Mouse (Mus musculus) gastrocnemius, adult 2 months (tissue): Measurements from ENCODE around the gene Tbc1d10a. TPM values are rescaled to one million over a fixed set of nuclear protein-coding genes. Genes with fewer than 3 reads are reported as not detected.

Experiments used
- DNase-seq: peaks from one replicate; pipeline ENCODE4 v3.0.0; 2022
- H3K27ac ChIP-seq: fragments of 200-600 bp; 2 replicates; pipeline ENCODE4 v1.8.1; 2022; ENCODE audit warnings: mild to moderate bottlenecking
- H3K4me3 ChIP-seq: fragments of 200-600 bp; 2 replicates; pipeline ENCODE4 v1.8.1; 2022; ENCODE audit warnings: mild to moderate bottlenecking, moderate library complexity
- CTCF ChIP-seq: fragments of 200-600 bp; IDR thresholded peaks from 2 replicates; pipeline ENCODE4 v1.8.1; 2022; ENCODE audit warnings: antibody characterized with exemption, mild to moderate bottlenecking, moderate library complexity
- intact Hi-C: fragments of 180-260 bp; cut with DNase I; formaldehyde crosslinking; loops from one replicate; pipeline ENCODE4 v1.15.1; 2025
- total RNA-seq, 2 experiments: library from RNA; stranded (reverse); gene quantifications; 2 replicates each; pipeline ENCODE4 v1.2.3; 2021

Gene Tbc1d10a
- total RNA-seq, 2 experiments from 2014 or later: 3.1 to 5.2 TPM

- Histone ChIP-seq H3K4me3 (no peak overlapping the region), H3K27ac (no peak overlapping the region)
- TF ChIP-seq CTCF: no peak
- DNase-seq: no peak
- intact Hi-C loops: no loop called here
Measured at GRCm38 (mm10) chr11:4222046-4222950, 35.7 kb downstream of the Tbc1d10a start.

- intact Hi-C loops: no loop called here
- Histone ChIP-seq H3K4me3 (no peak overlapping the region), H3K27ac (no peak overlapping the region)
- DNase-seq: no peak
- TF ChIP-seq CTCF: no peak
Measured at GRCm38 (mm10) chr11:4223393-4224188, 37.0 kb downstream of the Tbc1d10a start.

- TF ChIP-seq CTCF: no peak
- Histone ChIP-seq H3K27ac (no peak overlapping the region), H3K4me3 (no peak overlapping the region)
- no peak for DNase-seq
- intact Hi-C loops: no loop called here
Measured at GRCm38 (mm10) chr11:4224223-4224622, 37.6 kb downstream of the Tbc1d10a start.

GRCm38 (mm10) chr11:4226569-4227325, 40.2 kb downstream of the Tbc1d10a start:
- no peak for DNase-seq
- Histone ChIP-seq H3K27ac (no peak overlapping the region), H3K4me3 (no peak overlapping the region)
- no peak for TF ChIP-seq CTCF
- intact Hi-C loops: no loop called here

DNA sequence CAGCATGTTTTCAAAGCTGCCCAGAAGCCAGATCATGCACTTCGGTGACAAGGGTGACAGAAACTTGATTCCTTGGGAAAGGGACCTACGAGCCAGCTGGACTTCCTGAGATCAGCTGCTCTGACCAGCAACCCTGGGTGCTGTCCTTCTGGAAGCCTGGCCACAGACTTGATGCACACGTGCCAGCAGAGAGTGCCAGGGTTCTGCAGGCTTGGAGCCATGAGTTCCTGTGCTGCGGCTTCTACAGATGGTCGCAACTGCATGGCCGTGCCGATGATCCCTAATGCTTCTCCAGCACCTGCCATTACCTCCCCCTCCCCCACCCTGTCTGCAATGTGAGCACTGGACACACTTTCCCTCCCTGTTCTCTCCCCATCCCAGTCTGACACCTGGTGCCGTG, 41.9 kb downstream of the Tbc1d10a start:
- peak; percentile 87 for DNase-seq
- no peak overlapping the region for H3K27ac ChIP-seq

GRCm38 (mm10) chr11:4229841-4230240, 43.3 kb downstream of the Tbc1d10a start:
- TF ChIP-seq CTCF: no peak
- H3K4me3 ChIP-seq: no peak overlapping the region

More for the DNA sequence above, 41.9 kb downstream of the Tbc1d10a start:
- TF ChIP-seq CTCF: no peak
- intact Hi-C loops: no loop called here
- no peak overlapping the region for H3K4me3 ChIP-seq

DNA sequence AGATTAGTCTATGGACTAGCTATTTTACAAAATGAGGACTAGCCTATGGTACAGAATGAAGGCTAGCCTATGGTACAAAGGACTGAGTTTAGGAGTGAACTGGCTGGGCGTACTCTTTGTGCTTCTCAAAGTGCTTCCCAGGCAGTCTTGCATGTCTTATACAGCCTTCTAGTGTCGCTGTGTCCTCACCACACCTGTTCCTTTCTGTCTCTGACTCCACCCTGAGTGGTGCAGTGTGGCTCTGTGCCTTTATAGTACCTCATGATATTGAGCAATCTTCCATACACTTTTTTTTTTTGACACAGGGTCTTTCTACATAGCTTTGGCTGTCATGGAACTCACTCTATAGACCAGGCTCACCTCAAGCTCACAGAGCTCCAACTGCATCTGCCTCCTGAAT, 44.8 kb downstream of the Tbc1d10a start:
- Histone ChIP-seq H3K27ac (no peak overlapping the region), H3K4me3 (no peak overlapping the region)
- TF ChIP-seq CTCF: no peak
- intact Hi-C loops: no loop called here
- DNase-seq: no peak

More at GRCm38 (mm10) chr11:4229841-4230240, 43.3 kb downstream of the Tbc1d10a start:
- DNase-seq: no peak
- no peak overlapping the region for H3K27ac ChIP-seq
- intact Hi-C loops: no loop called here

DNA sequence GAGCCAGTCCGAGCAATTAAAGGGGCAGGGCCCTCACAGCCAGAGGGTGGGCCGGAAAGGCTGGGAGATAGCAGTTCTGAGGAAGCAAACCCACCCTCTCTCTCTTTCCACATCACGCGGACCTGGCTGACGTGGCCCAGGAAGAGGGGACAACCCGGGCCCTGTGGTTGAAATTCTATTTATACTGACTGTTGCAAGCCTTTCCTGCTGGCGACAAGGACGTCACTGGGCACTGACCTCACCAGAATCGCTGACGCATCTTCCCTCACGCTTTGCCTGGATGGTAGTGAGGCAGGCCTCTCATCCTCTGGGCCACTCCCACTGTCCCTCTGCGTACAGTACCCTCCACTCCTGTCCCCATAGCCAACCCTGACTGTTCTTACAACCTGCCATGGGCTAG, 46.1 kb downstream of the Tbc1d10a start:
- intact Hi-C loops: no loop called here
- no peak for DNase-seq
- TF ChIP-seq CTCF: no peak
- H3K4me3 ChIP-seq: no peak overlapping the region
- no peak overlapping the region for H3K27ac ChIP-seq

DNA sequence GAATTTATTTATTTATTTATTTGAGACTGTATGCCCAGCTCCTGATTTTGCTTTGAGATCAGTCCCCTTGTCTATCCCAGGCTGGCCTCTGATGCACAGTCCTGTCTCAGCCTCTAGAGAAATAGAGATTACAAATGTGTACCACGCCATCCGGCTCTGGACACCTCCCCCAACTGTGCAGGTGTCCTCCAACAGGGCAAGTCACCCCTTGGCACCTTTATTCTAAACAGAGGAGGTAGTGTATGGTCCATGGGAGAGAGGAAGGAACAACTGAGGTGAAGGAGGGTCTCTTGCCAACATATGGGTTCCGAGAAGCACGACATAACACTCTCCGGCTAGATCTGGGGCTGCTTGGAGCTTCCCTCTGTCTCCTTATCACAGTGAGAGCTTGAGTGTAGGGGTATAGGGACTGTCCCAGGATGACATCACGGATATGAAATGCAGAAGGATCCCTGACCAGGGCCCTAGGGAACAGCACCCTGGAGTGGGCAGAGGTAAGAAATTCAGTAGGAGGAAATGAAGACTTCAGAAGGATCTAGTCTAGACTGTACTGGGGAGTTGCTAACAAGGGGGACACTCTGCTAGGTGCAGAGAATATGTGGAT, 48.6 kb downstream of the Tbc1d10a start:
- H3K4me3 ChIP-seq: no peak overlapping the region
- no peak for DNase-seq
- H3K27ac ChIP-seq: no peak overlapping the region
- TF ChIP-seq CTCF: no peak
- intact Hi-C loops: no loop called here

GRCm38 (mm10) chr11:4235665-4236545, 49.3 kb downstream of the Tbc1d10a start, which contains the start of gene Osm:
TSS of gene Osm (plus strand) at chr11:4236420.
- intact Hi-C loops: no loop called here
- no peak within 1 kb of the TSS for H3K27ac ChIP-seq
- no peak for TF ChIP-seq CTCF
- no peak for DNase-seq
- peak within 1 kb of the TSS; percentile 45 for H3K4me3 ChIP-seq

DNA sequence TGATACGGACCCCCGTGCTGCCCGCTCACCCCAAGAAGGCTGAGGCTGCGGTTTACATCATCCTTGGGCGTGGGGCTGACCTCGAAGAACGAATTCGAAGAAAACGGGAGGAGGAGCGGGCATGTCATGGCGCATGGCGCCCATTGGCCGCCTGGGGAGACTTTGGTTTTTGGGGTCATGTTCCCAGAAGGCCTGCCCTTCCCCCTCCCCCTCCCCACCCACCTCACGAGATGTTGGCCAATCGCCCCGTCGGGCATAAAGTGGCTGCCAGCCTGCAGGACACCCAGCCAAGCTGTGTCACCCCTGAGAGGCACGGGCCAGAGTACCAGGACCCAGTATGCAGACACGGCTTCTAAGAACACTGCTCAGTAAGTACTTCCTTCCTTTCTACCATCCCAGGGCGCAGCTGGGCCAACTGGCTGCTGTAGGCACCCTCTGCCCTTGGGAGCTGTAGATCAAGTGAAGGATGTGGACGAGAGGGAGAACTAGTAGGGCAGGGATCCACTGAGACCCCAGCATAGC, 50.0 kb downstream of the Tbc1d10a start:
- H3K4me3 ChIP-seq: peak overlapping the region; percentile 45
- intact Hi-C loops: no loop called here
- no peak for TF ChIP-seq CTCF
- no peak for DNase-seq
- H3K27ac ChIP-seq: no peak overlapping the region
